ENCODE assay signal across 12 mouse cellular contexts in genomic region chr8:45052205-45052604, GRCm38 (mm10). TPM values are rescaled to one million over a fixed set of nuclear protein-coding genes. Genes with fewer than 3 reads are reported as not detected.
A peak's percentile ranks its signal among the peaks of the same experiment; 100 is the strongest.
DNase-seq lines count a peak whose midpoint lies in the region; ATAC-seq and TF ChIP-seq lines count a peak whose summit lies in the region.
"Had no signal": no experiment of that assay in that cellular context is flagged by ENCODE, and none has a peak within 500 bp of the region (broad histone marks: within the 10 kb centered on the region; RNA-seq: fewer than 3 reads in every experiment).

No protein-coding gene starts in this region.

- no peak overlapping the region for H3K9ac ChIP-seq in liver, embryonic 14.5 days (replicated peaks)
- no peak overlapping the region for H3K9ac ChIP-seq in liver, embryonic 12.5 days
- H3K9ac ChIP-seq in forebrain, embryonic 14.5 days (ENCODE audit: low read length) = no peak overlapping the region
- H3K9ac ChIP-seq in midbrain, embryonic 15.5 days = no peak overlapping the region
- H3K9ac ChIP-seq: embryonic facial prominence, embryonic 12.5 days had no signal

- H3K4me2 ChIP-seq in liver, embryonic 14.5 days (ENCODE audit: low read depth) = no peak overlapping the region
- no peak overlapping the region for H3K4me2 ChIP-seq in liver, embryonic 12.5 days
- H3K4me2 ChIP-seq in forebrain, embryonic 14.5 days (ENCODE audit: low read length) = no peak overlapping the region
- H3K4me2 ChIP-seq in midbrain, embryonic 15.5 days = no peak overlapping the region
- H3K4me2 ChIP-seq: embryonic facial prominence, embryonic 12.5 days had no signal

- no peaks in the 10 kb centered on the region for H3K27me3 ChIP-seq in cerebellum, adult 2 months (ENCODE audit: control insufficient read depth, insufficient read depth, low read length)
- no peaks in the 10 kb centered on the region for H3K27me3 ChIP-seq in liver, embryonic 14.5 days (ENCODE audit: control insufficient read depth, insufficient read depth, low read length)
- H3K27me3 ChIP-seq in liver, embryonic 12.5 days (replicated peaks) = no peaks in the 10 kb centered on the region
- H3K27me3 ChIP-seq in forebrain, embryonic 14.5 days (replicated peaks; ENCODE audit: control insufficient read depth, insufficient read depth, low read length) = no peaks in the 10 kb centered on the region
- H3K27me3 ChIP-seq in midbrain, embryonic 15.5 days (replicated peaks) = no peaks in the 10 kb centered on the region
- H3K27me3 ChIP-seq: embryonic facial prominence, embryonic 12.5 days had no signal

- TF ChIP-seq POLR2A in cerebellum, adult 2 months (IDR thresholded peaks at IDR 0.05; ENCODE audit: borderline replicate concordance, insufficient read depth, low read length) = no peak

- no peaks in the 10 kb centered on the region for H3K9me3 ChIP-seq in liver, embryonic 14.5 days (ENCODE audit: control insufficient read depth, low read length)
- H3K9me3 ChIP-seq in liver, embryonic 12.5 days (replicated peaks) = no peaks in the 10 kb centered on the region; the same call in 1 of the 2 replicates
- 0 out of 2 replicates have a peak, but pooled peaks cover 3% of the 10 kb centered on the region for H3K9me3 ChIP-seq in forebrain, embryonic 14.5 days (replicated peaks; ENCODE audit: control insufficient read depth, low read length)
- no peaks in the 10 kb centered on the region for H3K9me3 ChIP-seq in midbrain, embryonic 15.5 days

- peak; percentile 22; the same call in 1 of the 2 replicates for TF ChIP-seq CTCF in cerebellum, adult 2 months (IDR thresholded peaks at IDR 0.05; ENCODE audit: borderline replicate concordance, insufficient read depth, low read depth, low read length)
- peak; percentile 28; the same call in 1 of the 2 replicates for TF ChIP-seq CTCF in liver, embryonic 14.5 days (IDR thresholded peaks at IDR 0.05; ENCODE audit: low read depth)

- H3K27ac ChIP-seq in cerebellum, adult 2 months (ENCODE audit: insufficient read depth, low read length) = no peak overlapping the region
- no peak overlapping the region for H3K27ac ChIP-seq in liver, embryonic 14.5 days
- no peak overlapping the region for H3K27ac ChIP-seq in liver, embryonic 12.5 days
- H3K27ac ChIP-seq in forebrain, embryonic 14.5 days (ENCODE audit: low read depth, low read length) = no peak overlapping the region
- no peak overlapping the region for H3K27ac ChIP-seq in midbrain, embryonic 15.5 days
- H3K27ac ChIP-seq: embryonic facial prominence, embryonic 12.5 days had no signal

- H3K36me3 ChIP-seq in liver, embryonic 14.5 days (replicated peaks; ENCODE audit: control insufficient read depth, insufficient read depth, low read depth) = no peaks in the 10 kb centered on the region
- H3K36me3 ChIP-seq in liver, embryonic 12.5 days = peaks cover 7% of the 10 kb centered on the region; the same call in 1 of the 2 replicates
- H3K36me3 ChIP-seq in forebrain, embryonic 14.5 days (ENCODE audit: control insufficient read depth, insufficient read depth, low read length) = peaks cover 39% of the 10 kb centered on the region; the same call in 1 of the 2 replicates
- peaks cover 14% of the 10 kb centered on the region for H3K36me3 ChIP-seq in midbrain, embryonic 15.5 days (replicated peaks)

- H3K4me1 ChIP-seq in cerebellum, adult 2 months (ENCODE audit: control insufficient read depth, insufficient read depth, low read length) = no peaks in the 10 kb centered on the region
- no peaks in the 10 kb centered on the region for H3K4me1 ChIP-seq in liver, embryonic 14.5 days (replicated peaks; ENCODE audit: control insufficient read depth in 2 of 2, insufficient read depth in 2 of 2, low read length in 1 of 2)
- no peaks in the 10 kb centered on the region for H3K4me1 ChIP-seq in liver, embryonic 12.5 days
- H3K4me1 ChIP-seq in forebrain, embryonic 14.5 days (ENCODE audit: control insufficient read depth, insufficient read depth, low read length) = no peaks in the 10 kb centered on the region
- no peaks in the 10 kb centered on the region for H3K4me1 ChIP-seq in midbrain, embryonic 15.5 days
- H3K4me1 ChIP-seq: embryonic facial prominence, embryonic 12.5 days had no signal

- no peak for ATAC-seq in liver, embryonic 14.5 days (ENCODE audit: insufficient read depth)
- ATAC-seq in liver, embryonic 12.5 days = no peak
- peak; percentile 74; the same call in 1 of the 2 replicates for ATAC-seq in forebrain, embryonic 14.5 days
- 0 out of 2 replicates have a peak, but pooled peaks have one; percentile 70 for ATAC-seq in midbrain, embryonic 15.5 days (replicated peaks)

- H3K4me3 ChIP-seq in cerebellum, adult 2 months (replicated peaks; ENCODE audit: insufficient read depth, low read depth, low read length) = no peak overlapping the region
- H3K4me3 ChIP-seq in liver, embryonic 14.5 days (ENCODE audit: insufficient read depth in 1 of 2, low read depth in 2 of 2, low read length in 2 of 2) = no peak overlapping the region
- no peak overlapping the region for H3K4me3 ChIP-seq in liver, embryonic 12.5 days
- H3K4me3 ChIP-seq in forebrain, embryonic 14.5 days (ENCODE audit: low read depth, low read length) = no peak overlapping the region
- H3K4me3 ChIP-seq in midbrain, embryonic 15.5 days = no peak overlapping the region
- H3K4me3 ChIP-seq: embryonic facial prominence, embryonic 12.5 days had no signal

- DNase-seq in cerebellum, adult 2 months = no peak
- DNase-seq in cerebellum, postnatal 36 days = no peak
- DNase-seq in liver, embryonic 14.5 days (ENCODE audit: low read depth in 3 of 3, low spot score in 3 of 3) = no peak
- DNase-seq in forebrain, embryonic 14.5 days (ENCODE audit: low spot score) = peak; percentile 58
- DNase-seq in cerebellum, adult 11-12 months = no peak
- no peak for DNase-seq in urinary bladder, postnatal 10 days (ENCODE audit: low spot score)
- DNase-seq: thymus, adult 18-20 months had no signal

- TF ChIP-seq EP300 in liver, embryonic 14.5 days (IDR thresholded peaks at IDR 0.05; ENCODE audit: low read depth) = no peak

- WGBS in cerebellum, adult 2 months = 60% methylated on average over 1 of the region's 1 CpGs
- 66% methylated on average over 1 of the region's 1 CpGs for WGBS in liver, embryonic 14.5 days (ENCODE audit: insufficient replicate concordance)
- WGBS in liver, embryonic 12.5 days (ENCODE audit: insufficient replicate concordance) = 65% methylated on average over 1 of the region's 1 CpGs
- WGBS in forebrain, embryonic 14.5 days = 88% methylated on average over 1 of the region's 1 CpGs
- whole genome bisulfite sequencing in midbrain, embryonic 15.5 days = 83% methylated on average over 1 of the region's 1 CpGs

RNA-seq across cellular contexts. Expression of gene Mtnr1a, which starts 16.7 kb away (rescaled TPM):
- 0.06 and 0.07 TPM in 2 replicates for polyA plus RNA-seq in cerebellum, adult 2 months (2012; rRNA removed)
- polyA plus RNA-seq in liver, embryonic 14.5 days (2012; rRNA removed) = 0.02 TPM in 1 of 2 replicates, not detected in the other
- polyA plus RNA-seq in liver, embryonic 14.5 days (2014; fragmentation: Nextera tagmentation; extraction: Ambion mirVana) = not detected in 2 replicates
- not detected in 2 replicates for polyA plus RNA-seq in liver, embryonic 12.5 days (2016; fragmentation: Nextera tagmentation; extraction: Ambion mirVana)
- 0.58 TPM in 1 of 2 replicates, not detected in the other for polyA plus RNA-seq in forebrain, embryonic 14.5 days (2014; fragmentation: Nextera tagmentation; extraction: Ambion mirVana)
- polyA plus RNA-seq in midbrain, embryonic 15.5 days (2015; fragmentation: Nextera tagmentation; extraction: Ambion mirVana) = 0.36 and 0.45 TPM in 2 replicates
- polyA plus RNA-seq: heart, embryonic 14.5 days; lung, embryonic 16.5 days had no signal

Comparison
In these comparisons a context has a peak if more than half of its experiments do, and no peak if none do; other contexts are left out.
1. ATAC-seq: peak in forebrain, embryonic 14.5 days (single experiment) and midbrain, embryonic 15.5 days (single experiment); none in liver, embryonic 14.5 days (single experiment) and liver, embryonic 12.5 days (single experiment).